ENCODE assay signal across 20 mouse cellular contexts in the genomic region with DNA sequence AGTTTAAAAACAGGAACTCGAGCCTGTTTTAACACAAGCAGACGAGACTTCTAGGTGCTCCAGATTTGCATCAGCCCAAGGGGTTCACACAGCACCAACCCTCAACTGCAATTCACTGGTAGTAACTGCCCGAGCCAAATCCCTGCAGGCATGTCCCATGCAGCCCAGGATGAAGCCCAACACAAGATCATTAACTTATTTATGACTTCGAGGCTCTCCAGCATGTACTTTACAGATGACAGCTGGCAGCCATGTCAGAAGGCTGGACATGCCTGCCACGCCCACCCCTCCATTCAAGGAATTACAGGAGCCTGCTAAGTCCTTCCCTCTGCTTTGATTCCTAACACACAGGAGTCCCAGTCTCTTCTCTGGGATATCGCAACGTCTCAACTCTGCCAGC. TPM values are rescaled to one million over a fixed set of nuclear protein-coding genes. Genes with fewer than 3 reads are reported as not detected.
DNase-seq lines count a peak whose midpoint lies in the region; ATAC-seq and TF ChIP-seq lines count a peak whose summit lies in the region.
"Had no signal": no experiment of that assay in that cellular context is flagged by ENCODE, and none has a peak within 500 bp of the region (broad histone marks: within the 10 kb centered on the region; RNA-seq: fewer than 3 reads in every experiment).

No protein-coding gene starts in this region.

- H3K4me2 ChIP-seq in lung, postnatal 0 days (replicated peaks; ENCODE audit: low read depth, low read length) = no peak overlapping the region
- H3K4me2 ChIP-seq in limb, embryonic 12.5 days = no peak overlapping the region
- H3K4me2 ChIP-seq: hindbrain, embryonic 15.5 days had no signal

- intact Hi-C loops in heart, postnatal 14 days (cut with DNase I) = loop anchor here (5.0 kb wide), 1 partner anchor 103 kb away; no protein-coding TSS in a partner anchor

- no peak for TF ChIP-seq CTCF in lung, postnatal 0 days (IDR thresholded peaks at IDR 0.05)

- 64% methylated on average over 7 of the region's 7 CpGs for WGBS in heart, embryonic 10.5 days
- WGBS in lung, postnatal 0 days = 31% methylated on average over 7 of the region's 7 CpGs
- 41% methylated on average over 7 of the region's 7 CpGs for WGBS in limb, embryonic 12.5 days

- TF ChIP-seq EP300 in lung, postnatal 0 days (IDR thresholded peaks at IDR 0.05) = no peak

- H3K9me3 ChIP-seq in heart, embryonic 10.5 days = no peaks in the 10 kb centered on the region
- H3K9me3 ChIP-seq in lung, postnatal 0 days (ENCODE audit: low read length) = no peaks in the 10 kb centered on the region
- H3K9me3 ChIP-seq in limb, embryonic 12.5 days = no peaks in the 10 kb centered on the region
- H3K9me3 ChIP-seq: hindbrain, embryonic 15.5 days had no signal

- H3K36me3 ChIP-seq in heart, embryonic 10.5 days = no peaks in the 10 kb centered on the region
- H3K36me3 ChIP-seq in lung, postnatal 0 days (ENCODE audit: insufficient read depth, low read length) = no peaks in the 10 kb centered on the region
- H3K36me3 ChIP-seq in limb, embryonic 12.5 days = no peaks in the 10 kb centered on the region
- H3K36me3 ChIP-seq: hindbrain, embryonic 15.5 days had no signal

- no peaks in the 10 kb centered on the region for H3K27me3 ChIP-seq in heart, embryonic 10.5 days (ENCODE audit: insufficient read depth, poor library complexity, severe bottlenecking)
- no peaks in the 10 kb centered on the region for H3K27me3 ChIP-seq in lung, postnatal 0 days (replicated peaks; ENCODE audit: insufficient read depth, low read length)
- H3K27me3 ChIP-seq in limb, embryonic 12.5 days = no peaks in the 10 kb centered on the region
- H3K27me3 ChIP-seq: hindbrain, embryonic 15.5 days; megakaryocyte, embryonic 14.5 days had no signal

- peak; percentile 39 for DNase-seq in heart, embryonic 10.5 days (ENCODE audit: low spot score)
- no peak for DNase-seq in heart, postnatal 14 days
- peak; percentile 56 for DNase-seq in lung, postnatal 0 days (ENCODE audit: low spot score)
- no peak for DNase-seq in lung, postnatal 25 days (ENCODE audit: low spot score)
- peak; percentile 51 for DNase-seq in fat pad, adult 2 months (ENCODE audit: extremely low read depth, low read depth, low spot score)
- no peak for DNase-seq in adrenal gland, postnatal 10 days
- DNase-seq: adrenal gland, postnatal 14 days; cerebellum, adult 9-10 months; embryo, embryonic 11 days; gastrocnemius, adult 2 months; heart, adult 18-20 months; right cerebral cortex, adult 18-20 months; thymus, postnatal 25 days had no signal

- H3K9ac ChIP-seq in lung, postnatal 0 days (replicated peaks; ENCODE audit: low read depth) = no peak overlapping the region
- H3K9ac ChIP-seq in limb, embryonic 12.5 days (replicated peaks) = no peak overlapping the region
- H3K9ac ChIP-seq: hindbrain, embryonic 15.5 days; liver, embryonic 14.5 days had no signal

- no peak overlapping the region for H3K27ac ChIP-seq in heart, embryonic 10.5 days
- H3K27ac ChIP-seq in lung, postnatal 0 days (ENCODE audit: low read length) = peak overlapping the region; percentile 66; the same call in 1 of the 2 replicates
- H3K27ac ChIP-seq in limb, embryonic 12.5 days = 0 out of 2 replicates have a peak overlapping the region, but pooled peaks have one; percentile 2
- H3K27ac ChIP-seq: liver, embryonic 14.5 days had no signal

- peak; percentile 19; the same call in 1 of the 2 replicates for ATAC-seq in lung, postnatal 0 days
- 0 out of 2 replicates have a peak, but pooled peaks have one; percentile 23 for ATAC-seq in limb, embryonic 12.5 days (ENCODE audit: insufficient number of reproducible peaks, insufficient read depth, low FRiP score, low TSS enrichment, low read depth)
- no peak for ATAC-seq in activated CD4-positive, CD25-positive, alpha-beta regulatory T cell, adult 4 months
- ATAC-seq: CD4-positive, CD25-positive, alpha-beta regulatory T cell, adult 4 months had no signal

- H3K4me1 ChIP-seq in heart, embryonic 10.5 days = peaks cover 36% of the 10 kb centered on the region
- peaks cover 22% of the 10 kb centered on the region; the same call in 1 of the 2 replicates for H3K4me1 ChIP-seq in lung, postnatal 0 days (ENCODE audit: insufficient read depth, low read depth, low read length)
- peaks cover 30% of the 10 kb centered on the region for H3K4me1 ChIP-seq in limb, embryonic 12.5 days (replicated peaks)

- H3K4me3 ChIP-seq in heart, embryonic 10.5 days = no peak overlapping the region
- H3K4me3 ChIP-seq in lung, postnatal 0 days (ENCODE audit: low read depth, low read length) = no peak overlapping the region
- H3K4me3 ChIP-seq in limb, embryonic 12.5 days (replicated peaks) = no peak overlapping the region
- H3K4me3 ChIP-seq: hindbrain, embryonic 15.5 days; megakaryocyte, embryonic 14.5 days; myocyte had no signal

RNA-seq across cellular contexts. Expression of gene Map4k3, which starts 29.4 kb away (rescaled TPM):
- polyA plus RNA-seq in heart, embryonic 10.5 days (2016; fragmentation: Nextera tagmentation; extraction: Ambion mirVana) = 13.5 and 17.6 TPM in 2 replicates
- total RNA-seq in heart, postnatal 14 days (2021) = 10 to 100 TPM; 30.0 to 34.6 TPM
- 37.5 and 44.2 TPM in 2 replicates for polyA plus RNA-seq in lung, postnatal 0 days (2015; fragmentation: Nextera tagmentation; extraction: Ambion mirVana)
- polyA plus RNA-seq in limb, embryonic 12.5 days (2016; fragmentation: Nextera tagmentation; extraction: Ambion mirVana) = 35.8 and 37.0 TPM in 2 replicates
- polyA plus RNA-seq in activated CD4-positive, CD25-positive, alpha-beta regulatory T cell, adult 4 months (2017; shearing (Covaris generic)) = 1 to 10 TPM; 2.3 to 4.2 TPM
- 10 to 100 TPM; 38.1 to 48.9 TPM for total RNA-seq in adrenal gland, postnatal 10 days (2021)

Comparison
In these comparisons a context has a peak if more than half of its experiments do, and no peak if none do; other contexts are left out.
1. DNase-seq: peak in heart, embryonic 10.5 days (single experiment), lung, postnatal 0 days (single experiment) and fat pad, adult 2 months (single experiment); none in heart, postnatal 14 days (0 of 2), lung, postnatal 25 days (single experiment) and adrenal gland, postnatal 10 days (single experiment).